Mouse (Mus musculus) forebrain, embryonic 14.5 days (tissue): Measurements from ENCODE around the gene Eif5a. TPM values are rescaled to one million over a fixed set of nuclear protein-coding genes. Genes with fewer than 3 reads are reported as not detected.
A peak's percentile ranks its signal among the peaks of the same experiment; 100 is the strongest.
"Not testable (repeated sequence)": the region's sequence is repeated elsewhere in the genome, so short reads cannot be mapped to it uniquely, and the experiment has no call there.

Experiments
- ATAC-seq: fragments of 200-750 bp; cut with Nextera tagmentation; 2 replicates; pipeline ENCODE4 v1.8.0; 2017; ENCODE audit warnings: mild to moderate bottlenecking, moderate library complexity
- DNase-seq: peaks from one replicate; pipeline ENCODE4 v3.0.0-alpha.2; 2015; ENCODE audit warnings: low spot score
- H3K27ac ChIP-seq: fragments of 300-500 bp; sonication (generic); 2 replicates; pipeline ENCODE4 v1.5.1; 2014; ENCODE audit warnings: low read depth, mild to moderate bottlenecking, control low read depth, low read length, moderate library complexity
- H3K27me3 ChIP-seq: fragments of 300-500 bp; sonication (generic); replicated peaks from 2 replicates; pipeline ENCODE4 v1.6.1; 2014; ENCODE audit warnings: low read length, control low read depth, mixed read lengths; ENCODE audit not compliant: control insufficient read depth, insufficient read depth
- H3K36me3 ChIP-seq: fragments of 300-500 bp; sonication (generic); 2 replicates; pipeline ENCODE4 v1.6.1; 2014; ENCODE audit warnings: low read length, control low read depth; ENCODE audit not compliant: control insufficient read depth, insufficient read depth
- H3K4me1 ChIP-seq: fragments of 300-500 bp; sonication (generic); 2 replicates; pipeline ENCODE4 v1.6.1; 2014; ENCODE audit warnings: antibody characterized with exemption, low read length, control low read depth; ENCODE audit not compliant: control insufficient read depth, insufficient read depth
- H3K4me2 ChIP-seq: fragments of 300-500 bp; sonication (generic); 2 replicates; pipeline ENCODE4 v1.6.1; 2014; ENCODE audit warnings: mild to moderate bottlenecking, control low read depth, low read length
- H3K4me3 ChIP-seq: fragments of 300-500 bp; sonication (generic); 2 replicates; pipeline ENCODE4 v1.5.1; 2014; ENCODE audit warnings: low read depth, low read length, control low read depth
- H3K9ac ChIP-seq: fragments of 300-500 bp; sonication (generic); 2 replicates; pipeline ENCODE4 v1.6.1; 2014; ENCODE audit warnings: mild to moderate bottlenecking, low read length, control low read depth, moderate library complexity
- H3K9me3 ChIP-seq: fragments of 300-500 bp; sonication (generic); replicated peaks from 2 replicates; pipeline ENCODE4 v1.6.1; 2016; ENCODE audit warnings: low read length, control low read depth, mixed read lengths; ENCODE audit not compliant: control insufficient read depth
- WGBS: fragments of 180-500 bp; shearing (Covaris S2); extraction: QIAGEN DNeasy Blood & Tissue Kit; methylation state at CpG from one replicate; pipeline ENCODE4 v1.1.7; 2014; 5-methylcytosine and 5-hydroxymethylcytosine counted together
- polyA plus RNA-seq: library from polyadenylated mRNA; unstranded; fragments of >200 nt; fragmentation: Nextera tagmentation; extraction: Ambion mirVana; gene quantifications from 2 replicates; pipeline ENCODE4 v1.2.1, GENCODE M21; 2014

Gene Eif5a
- polyA plus RNA-seq, 1 experiment from 2014 or later: 1,277 TPM

DNA sequence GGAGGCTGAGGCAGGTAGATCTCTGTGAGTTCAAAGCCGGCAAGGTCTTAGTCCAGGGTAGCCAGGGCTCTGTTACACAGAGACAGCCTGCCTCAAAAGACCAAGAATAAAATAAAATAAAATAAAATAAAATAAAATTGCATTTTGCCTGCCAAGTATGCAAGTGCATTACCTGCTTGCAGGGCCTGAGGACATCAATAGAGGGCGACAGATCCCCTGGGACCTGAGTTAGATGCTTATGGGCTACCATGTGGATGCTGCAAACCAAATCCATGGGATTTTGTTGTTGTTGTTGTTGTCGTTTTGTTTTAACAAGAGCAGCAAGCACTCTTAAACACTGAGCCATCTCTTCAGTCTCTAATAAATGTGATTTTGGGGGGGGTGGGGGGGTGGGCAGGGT lies 10.5 kb upstream of the Eif5a start:
- DNase-seq (no peak), ATAC-seq (no peak)
- H3K9me3 ChIP-seq: no peaks in the 10 kb centered on the region
- no peaks in the 10 kb centered on the region for H3K36me3 ChIP-seq
- no peak overlapping the region for H3K4me2 ChIP-seq
- peaks cover 5% of the 10 kb centered on the region; the same call in 1 of the 2 replicates for H3K4me1 ChIP-seq
- 31% methylated on average over 3 of the region's 3 CpGs for WGBS
- H3K27me3 ChIP-seq: peaks cover under 1% of the 10 kb centered on the region; the same call in 1 of the 2 replicates
- H3K4me3 ChIP-seq: no peak overlapping the region
- no peak overlapping the region for H3K9ac ChIP-seq
- H3K27ac ChIP-seq: no peak overlapping the region

GRCm38 (mm10) chr11:69931769-69932168 lies 10.0 kb upstream of the Eif5a start:
- no peak overlapping the region for H3K9ac ChIP-seq
- H3K9me3 ChIP-seq: no peaks in the 10 kb centered on the region
- no peak overlapping the region for H3K4me2 ChIP-seq
- H3K4me1 ChIP-seq: peaks cover 5% of the 10 kb centered on the region; the same call in 1 of the 2 replicates
- no peak for ATAC-seq
- H3K27ac ChIP-seq: no peak overlapping the region
- no peak overlapping the region for H3K4me3 ChIP-seq
- no peak for DNase-seq
- H3K27me3 ChIP-seq: no peaks in the 10 kb centered on the region; the same call in 1 of the 2 replicates
- 78% methylated on average over 8 of the region's 8 CpGs for WGBS
- no peaks in the 10 kb centered on the region for H3K36me3 ChIP-seq

DNA sequence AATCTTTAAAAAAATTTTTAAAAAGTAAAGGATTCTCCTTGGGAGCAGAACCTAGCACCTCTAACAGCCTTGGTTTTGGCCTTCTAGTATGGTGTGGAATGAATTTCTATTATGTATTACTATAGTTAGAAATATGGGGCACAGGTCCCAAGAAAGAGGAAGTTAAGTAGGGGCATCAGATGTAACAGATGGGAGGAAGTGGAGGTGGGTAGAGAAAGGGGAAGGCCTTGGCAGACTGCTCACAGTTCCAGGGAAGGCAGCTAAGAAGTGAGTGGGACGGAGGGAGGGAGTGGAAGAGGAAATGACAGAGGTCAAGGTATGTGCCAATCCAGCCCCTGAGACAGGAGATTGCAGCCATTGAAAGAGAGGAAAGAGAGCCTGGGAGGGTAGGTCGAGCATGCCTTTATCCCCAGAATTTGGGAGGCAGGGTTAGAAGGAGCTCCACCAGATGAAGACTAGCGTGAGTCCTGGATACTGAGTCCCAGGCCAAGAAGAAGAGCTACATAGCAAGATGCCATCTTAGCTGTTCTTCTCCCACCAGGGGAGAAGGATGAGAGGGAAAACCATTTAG lies 9.3 kb upstream of the Eif5a start:
- Histone ChIP-seq H3K36me3 (no peaks in the 10 kb centered on the region), H3K4me3 (no peak overlapping the region), H3K4me2 (no peak overlapping the region), H3K4me1 (peaks cover 3% of the 10 kb centered on the region; the same call in 1 of the 2 replicates), H3K27ac (no peak overlapping the region), H3K9ac (no peak overlapping the region), H3K9me3 (no peaks in the 10 kb centered on the region), H3K27me3 (no peaks in the 10 kb centered on the region)
- ATAC-seq (no peak), DNase-seq (no peak)
- 68% methylated on average over 3 of the region's 3 CpGs for WGBS

GRCm38 (mm10) chr11:69930176-69930575 lies 8.4 kb upstream of the Eif5a start:
- not testable (repeated sequence) for H3K4me3 ChIP-seq, ATAC-seq, H3K27ac ChIP-seq, DNase-seq, H3K9ac ChIP-seq, H3K36me3 ChIP-seq, H3K4me1 ChIP-seq, H3K4me2 ChIP-seq, H3K9me3 ChIP-seq, H3K27me3 ChIP-seq
- WGBS: 87% methylated on average over 8 of the region's 8 CpGs

- no peak for DNase-seq
- Histone ChIP-seq H3K27ac (no peak overlapping the region), H3K27me3 (no peaks in the 10 kb centered on the region), H3K4me2 (no peak overlapping the region), H3K4me1 (no peaks in the 10 kb centered on the region), H3K9ac (no peak overlapping the region), H3K4me3 (no peak overlapping the region), H3K36me3 (no peaks in the 10 kb centered on the region), H3K9me3 (no peaks in the 10 kb centered on the region)
- 85% methylated on average over 4 of the region's 4 CpGs for WGBS
- ATAC-seq: no peak
These were observed 8.0 kb upstream of the Eif5a start for GRCm38 (mm10) chr11:69929712-69930111.

DNA sequence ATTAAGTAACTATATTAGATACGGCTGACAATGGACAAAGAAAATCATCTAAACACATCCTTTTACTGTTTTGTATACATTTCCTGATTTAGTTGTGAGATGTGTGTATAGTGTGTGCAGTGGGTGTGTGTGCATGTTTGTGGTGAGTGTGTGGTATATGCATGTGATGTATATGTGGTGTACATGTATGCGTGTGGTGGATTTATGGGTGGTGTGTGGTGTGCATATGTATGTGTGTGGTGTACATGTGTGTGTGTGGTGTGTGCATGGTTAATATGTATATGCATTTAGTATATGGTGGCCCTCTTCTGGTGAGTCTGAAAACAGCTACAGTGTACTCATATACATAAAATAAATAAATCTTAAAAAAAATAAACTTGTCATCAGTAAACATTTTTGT lies 5.7 kb upstream of the Eif5a start:
- ATAC-seq (no peak), DNase-seq (no peak)
- Histone ChIP-seq H3K9ac (no peak overlapping the region), H3K9me3 (no peaks in the 10 kb centered on the region), H3K36me3 (no peaks in the 10 kb centered on the region), H3K4me3 (no peak overlapping the region), H3K4me2 (no peak overlapping the region), H3K27me3 (no peaks in the 10 kb centered on the region), H3K27ac (no peak overlapping the region), H3K4me1 (no peaks in the 10 kb centered on the region)
- 96% methylated on average over 2 of the region's 2 CpGs for WGBS

- WGBS: 69% methylated on average over 3 of the region's 3 CpGs
These were observed 1.0 kb upstream of the Eif5a start for GRCm38 (mm10) chr11:69922796-69923195.

GRCm38 (mm10) chr11:69922012-69922756 lies 426 bp upstream of the Eif5a start:
- Histone ChIP-seq H3K4me3 (peak overlapping the region; percentile 97), H3K27me3 (no peaks in the 10 kb centered on the region), H3K4me1 (peaks cover 15% of the 10 kb centered on the region), H3K9me3 (no peaks in the 10 kb centered on the region), H3K4me2 (peak overlapping the region; percentile 71), H3K27ac (peak overlapping the region; percentile 94), H3K36me3 (peaks cover 20% of the 10 kb centered on the region), H3K9ac (peak overlapping the region; percentile 70)
- 4% methylated on average over 12 of the region's 12 CpGs for WGBS
- DNase-seq (no peak), ATAC-seq (no peak)

More at GRCm38 (mm10) chr11:69922796-69923195, 1.0 kb upstream of the Eif5a start:
- peaks cover 14% of the 10 kb centered on the region for H3K36me3 ChIP-seq
- no peak for DNase-seq
- no peaks in the 10 kb centered on the region for H3K9me3 ChIP-seq
- no peak overlapping the region for H3K4me2 ChIP-seq
- H3K9ac ChIP-seq: peak overlapping the region; percentile 6; the same call in 1 of the 2 replicates
- ATAC-seq: no peak
- no peak overlapping the region for H3K4me3 ChIP-seq
- peaks cover 15% of the 10 kb centered on the region for H3K4me1 ChIP-seq
- no peak overlapping the region for H3K27ac ChIP-seq
- H3K27me3 ChIP-seq: no peaks in the 10 kb centered on the region
